16 mouse cellular contexts compared by ENCODE assay signal in genomic region chr12:41428806-41429205, GRCm38 (mm10).
"Had no signal": no experiment of that assay in that cellular context is flagged by ENCODE, and none has a peak within 500 bp of the region (broad histone marks: within the 10 kb centered on the region; RNA-seq: fewer than 3 reads in every experiment).

No protein-coding gene starts in this region.

- H3K4me1 ChIP-seq: neural tube, embryonic 15.5 days; stomach, embryonic 15.5 days had no signal

- H3K27ac ChIP-seq: neural tube, embryonic 13.5 days; neural tube, embryonic 15.5 days; stomach, embryonic 15.5 days; stomach, postnatal 0 days had no signal

- H3K27me3 ChIP-seq: neural tube, embryonic 13.5 days; neural tube, embryonic 15.5 days; stomach, embryonic 15.5 days had no signal

- H3K4me3 ChIP-seq: neural tube, embryonic 13.5 days; neural tube, embryonic 15.5 days; stomach, embryonic 15.5 days had no signal

- DNase-seq: retina, postnatal 1 day; right cerebral cortex, adult 18-20 months; right cerebral cortex, postnatal 14 days; right cerebral cortex, postnatal 25 days; right cerebral cortex, postnatal 4 days; spleen, adult 18-20 months; thymus, adult 18-20 months; thymus, adult 2 months; thymus, postnatal 14 days; thymus, postnatal 25 days; thymus, postnatal 36 days; thymus, postnatal 4 days had no signal
